Mouse (Mus musculus): ENCODE data around the gene Sec23b.

The Sec23b gene

DNA sequence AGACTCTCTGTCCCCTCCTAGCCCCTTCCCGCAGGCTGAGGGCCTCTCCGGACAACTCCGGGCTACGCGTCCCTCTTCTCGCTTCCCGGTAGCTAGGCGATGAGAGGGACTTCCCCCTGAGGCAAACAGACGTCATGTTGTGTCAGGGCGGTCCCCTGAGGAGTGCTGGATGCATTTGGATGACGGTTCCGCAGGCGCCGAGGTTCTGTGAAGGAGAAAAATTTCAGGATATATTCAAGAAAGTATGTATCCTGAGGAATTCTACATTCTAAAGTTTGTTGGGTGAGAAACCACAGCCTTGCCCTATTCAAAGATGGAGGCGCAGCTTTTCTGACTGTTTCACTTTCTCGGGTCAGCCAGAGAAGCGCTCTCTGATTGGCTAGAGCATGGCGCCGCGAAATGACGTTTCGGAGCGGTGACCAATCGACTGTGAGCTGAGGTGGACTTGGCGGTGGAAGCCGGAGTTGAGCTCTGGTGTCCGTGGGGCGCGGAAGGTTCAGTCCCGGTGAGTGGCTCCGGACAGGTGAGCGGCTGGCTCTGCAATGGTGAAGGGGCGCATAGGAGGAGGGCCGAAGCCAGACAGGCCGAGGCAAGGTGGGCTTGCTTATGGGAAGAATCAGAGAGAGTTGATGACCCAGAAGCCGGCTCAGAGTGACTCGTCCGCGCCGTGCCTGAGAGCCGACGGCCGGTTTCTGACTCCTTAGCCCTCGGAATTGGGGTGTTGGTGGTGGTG, at the start of gene Sec23b:
TSS of gene Sec23b (plus strand) at position 410 of the 733 bp plus-strand sequence.
- TF ChIP-seq GATA4 (IDR thresholded peaks at IDR 0.05; ENCODE audit: insufficient replicate concordance, low read length) = no peak

DNA sequence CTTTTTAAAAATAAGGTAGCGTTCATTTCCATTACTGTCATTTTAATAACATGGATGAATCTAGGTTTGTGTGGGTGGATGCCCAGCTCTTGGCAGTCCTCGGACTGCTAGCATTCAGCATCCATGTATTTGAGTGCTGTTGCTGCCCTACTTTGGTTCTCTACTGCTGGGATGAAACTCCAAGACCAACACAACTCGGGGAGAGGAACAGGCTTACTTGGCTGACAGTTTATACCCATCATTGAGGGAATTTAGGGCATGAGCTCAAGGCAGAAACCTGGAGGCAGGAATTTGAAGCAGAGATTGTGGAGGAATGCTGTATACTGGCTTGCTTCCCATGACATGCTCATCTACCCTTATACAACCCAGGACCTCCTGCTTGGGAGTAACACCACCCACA, 41.4 kb upstream of the Sec23b start:
- no peak for TF ChIP-seq GATA4 (IDR thresholded peaks at IDR 0.05; ENCODE audit: insufficient replicate concordance, low read length)

DNA sequence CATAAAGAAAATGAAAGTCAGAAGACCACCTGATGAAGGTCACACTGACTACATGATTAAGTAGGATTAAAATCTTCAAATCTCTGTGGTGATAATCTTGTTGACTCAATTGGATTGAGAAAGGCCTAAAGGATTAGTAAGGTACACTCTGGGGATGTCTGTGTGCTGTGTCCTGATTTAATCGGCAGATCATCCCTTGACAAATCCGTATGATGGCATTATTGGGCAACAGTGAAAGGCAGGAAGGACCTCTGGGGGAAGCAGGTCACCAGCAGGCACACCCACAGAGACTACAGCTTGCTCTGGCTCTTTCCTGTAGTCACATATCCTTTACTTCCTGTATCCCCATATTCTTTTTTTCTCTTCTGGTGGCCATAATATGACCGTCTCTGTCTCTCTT, 36.3 kb upstream of the Sec23b start:
- TF ChIP-seq GATA4 (IDR thresholded peaks at IDR 0.05; ENCODE audit: insufficient replicate concordance, low read length) = no peak

DNA sequence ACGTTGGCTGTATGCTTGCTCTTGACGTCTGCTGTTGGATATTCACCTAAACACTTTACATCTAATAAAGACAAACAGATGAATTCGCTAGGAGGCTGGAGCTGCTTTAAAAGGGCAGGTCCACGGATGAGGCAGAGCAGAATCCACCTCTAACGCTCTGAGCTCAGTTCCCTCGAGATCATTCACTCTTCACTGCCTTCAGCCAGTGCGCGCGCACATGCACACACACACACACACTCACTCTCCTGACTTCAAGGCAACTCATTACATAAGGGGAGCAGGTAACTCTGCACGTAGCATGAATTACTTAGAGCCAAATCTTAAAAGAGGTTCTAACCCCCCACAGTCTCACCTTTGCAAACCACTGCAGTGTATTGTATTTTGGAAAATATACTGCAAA, 30.2 kb upstream of the Sec23b start:
- no peak for TF ChIP-seq GATA4 (IDR thresholded peaks at IDR 0.05; ENCODE audit: insufficient replicate concordance, low read length)

DNA sequence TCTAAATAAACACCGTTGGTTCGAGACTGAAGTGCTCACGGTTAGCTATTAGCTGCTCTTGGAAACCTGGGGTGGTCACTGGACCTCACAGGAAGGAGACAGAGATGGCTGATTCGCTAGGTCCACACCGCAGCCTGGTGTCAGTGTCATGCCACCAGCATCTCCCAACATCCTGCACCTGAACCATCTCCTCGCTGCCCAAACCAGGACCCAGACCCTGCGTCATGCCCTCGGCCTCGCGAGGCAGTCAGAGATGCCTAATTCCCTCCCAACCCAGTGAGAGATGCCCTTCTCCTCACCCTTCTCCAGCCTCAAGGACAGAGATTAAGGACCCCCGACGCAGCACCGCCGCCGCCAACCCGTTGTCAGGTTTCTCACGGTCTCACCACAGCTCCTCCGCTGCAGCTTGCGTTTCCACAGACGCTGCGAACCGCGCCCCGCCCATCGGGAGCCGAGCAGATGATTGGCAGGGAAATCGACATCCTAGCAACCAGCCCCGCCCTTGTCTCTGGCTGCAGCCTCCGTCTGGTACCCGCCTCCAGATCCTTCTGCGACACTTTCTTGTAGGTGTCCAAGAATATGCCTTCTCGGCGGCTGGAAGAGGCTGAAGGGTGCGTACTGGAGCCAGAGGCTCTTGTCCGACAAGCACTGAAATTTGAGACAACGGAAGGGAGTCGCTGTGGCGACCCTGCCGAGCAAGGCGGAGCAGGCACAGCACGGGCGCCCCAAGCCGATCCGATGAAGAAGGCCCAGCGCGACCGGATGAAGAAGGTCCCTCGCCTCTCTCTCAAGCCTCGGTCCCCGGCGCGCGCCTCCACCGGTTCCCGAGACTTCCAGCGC, 28.8 kb upstream of the Sec23b start, which contains the start of the genes Dzank1 and Polr3f:
TSS of gene Dzank1 (minus strand) at position 434 of the 840 bp plus-strand sequence.
TSS of gene Polr3f (plus strand) at position 738 of the 840 bp plus-strand sequence.
- peak; percentile 48; the same call in 1 of the 2 replicates for TF ChIP-seq GATA4 (IDR thresholded peaks at IDR 0.05; ENCODE audit: insufficient replicate concordance, low read length)

DNA sequence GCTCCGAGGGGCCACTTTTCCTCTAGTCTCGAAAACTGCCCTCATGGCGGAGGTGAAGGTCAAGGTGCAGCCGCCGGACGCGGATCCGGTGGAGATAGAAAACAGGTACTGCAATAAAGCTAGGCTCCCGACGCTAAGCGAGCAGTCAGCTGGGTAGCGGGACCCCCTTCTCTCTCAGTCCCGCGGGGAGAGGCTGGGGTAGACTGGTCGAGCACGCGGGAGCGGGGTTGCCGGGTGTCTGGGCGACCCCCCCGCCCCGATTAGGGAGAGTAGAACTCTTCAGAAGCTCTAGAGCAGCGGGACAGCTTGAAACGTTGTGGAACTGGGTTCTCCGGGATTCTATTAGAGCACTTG, 28.2 kb upstream of the Sec23b start:
- TF ChIP-seq GATA4 (IDR thresholded peaks at IDR 0.05; ENCODE audit: insufficient replicate concordance, low read length) = no peak

DNA sequence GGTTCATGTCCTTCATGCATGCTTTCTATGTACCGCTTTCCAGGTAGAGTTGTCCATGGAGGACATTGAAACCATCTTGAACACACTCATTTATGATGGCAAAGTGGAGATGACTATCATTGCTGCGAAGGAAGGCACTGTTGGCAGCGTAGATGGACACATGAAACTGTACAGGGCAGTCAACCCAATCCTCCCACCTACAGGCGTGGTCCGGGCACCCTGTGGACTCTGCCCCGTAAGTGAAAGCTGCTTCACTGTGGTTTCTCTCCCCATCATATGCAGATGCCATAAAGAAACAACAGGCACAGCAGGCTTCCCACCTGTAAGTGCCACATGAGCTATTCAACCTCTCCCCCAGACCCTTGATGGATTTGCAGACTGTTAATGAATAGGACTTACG, 18.9 kb upstream of the Sec23b start:
- TF ChIP-seq GATA4 (IDR thresholded peaks at IDR 0.05; ENCODE audit: insufficient replicate concordance, low read length) = no peak

DNA sequence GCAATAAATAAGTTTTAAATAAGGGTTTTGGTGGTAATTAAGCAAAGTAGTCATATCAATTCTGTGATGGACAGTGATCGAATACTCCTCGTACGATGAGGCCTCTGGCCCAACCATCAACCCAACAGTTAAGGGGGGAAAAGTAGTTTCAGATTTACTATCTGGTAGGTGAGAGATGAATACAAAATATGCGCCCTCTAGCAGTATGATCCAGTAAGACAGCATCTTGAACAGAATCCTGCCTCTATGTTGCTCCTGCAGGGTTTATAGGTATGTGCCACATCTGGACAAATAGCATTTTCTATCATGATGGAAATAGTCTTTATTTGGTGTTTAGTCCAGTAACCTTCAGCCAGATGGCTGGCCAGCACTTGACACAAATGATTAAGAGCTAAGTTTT, 14.8 kb upstream of the Sec23b start:
- TF ChIP-seq GATA4 (IDR thresholded peaks at IDR 0.05; ENCODE audit: insufficient replicate concordance, low read length) = no peak

DNA sequence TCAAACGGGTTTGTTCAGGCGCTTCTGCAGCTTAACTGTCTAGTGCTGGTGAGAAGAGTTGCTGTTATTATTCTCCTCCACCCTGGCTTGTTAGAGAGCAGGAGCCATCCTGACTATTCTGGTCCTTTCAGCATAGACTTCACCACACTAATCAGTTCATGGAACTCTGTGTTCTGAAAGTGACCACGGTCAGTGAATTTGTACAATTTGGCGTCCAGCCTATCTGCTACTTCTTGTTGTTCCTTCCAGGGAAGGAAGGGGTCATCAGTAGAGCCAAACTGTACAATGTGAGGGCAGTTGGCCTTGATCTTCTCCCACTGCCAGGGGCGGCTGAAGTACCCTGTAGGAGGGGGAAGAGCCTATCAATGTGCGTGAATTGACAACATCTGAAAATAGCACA, 12.4 kb upstream of the Sec23b start:
- peak; percentile 95 for TF ChIP-seq GATA4 (IDR thresholded peaks at IDR 0.05; ENCODE audit: insufficient replicate concordance, low read length)

DNA sequence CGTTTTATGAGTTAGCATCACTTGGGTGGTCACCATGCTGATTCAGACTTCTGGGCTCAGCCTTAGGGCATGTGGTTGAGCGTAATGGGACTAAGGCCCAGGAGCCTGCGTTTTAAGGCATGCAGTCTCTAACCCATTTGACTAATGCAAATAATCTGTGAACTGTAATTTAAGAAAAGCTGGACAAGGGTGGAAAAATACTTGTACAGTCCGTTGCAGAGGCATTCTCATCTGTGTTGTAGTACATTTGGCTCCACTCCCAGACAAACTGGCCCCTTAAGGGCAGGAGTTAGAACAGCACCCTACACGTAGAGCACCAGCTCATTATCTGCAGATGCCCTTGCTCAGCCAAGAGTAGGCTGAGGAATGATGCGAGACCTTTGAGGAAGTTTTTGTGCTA, 11.4 kb upstream of the Sec23b start:
- TF ChIP-seq GATA4 (IDR thresholded peaks at IDR 0.05; ENCODE audit: insufficient replicate concordance, low read length) = no peak

DNA sequence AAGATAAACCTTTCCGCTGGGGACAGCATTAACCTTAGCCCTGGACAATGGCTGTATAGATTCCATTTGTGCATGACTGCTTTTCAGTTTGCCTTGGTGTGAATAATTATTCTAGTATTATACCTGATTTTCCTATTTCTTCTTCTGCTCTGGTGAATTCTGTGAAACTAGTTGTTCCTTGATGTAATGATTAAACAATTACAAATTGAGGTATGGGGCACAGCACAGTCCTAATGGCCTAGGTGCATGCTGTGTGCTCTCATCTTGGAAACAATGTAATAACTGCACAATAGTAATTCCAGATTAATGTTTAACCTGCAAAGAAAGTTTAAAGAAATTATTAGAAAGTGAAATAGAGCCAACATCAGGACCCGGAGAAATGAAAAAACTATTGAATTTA, 11.0 kb upstream of the Sec23b start:
- TF ChIP-seq GATA4 (IDR thresholded peaks at IDR 0.05; ENCODE audit: insufficient replicate concordance, low read length) = no peak

DNA sequence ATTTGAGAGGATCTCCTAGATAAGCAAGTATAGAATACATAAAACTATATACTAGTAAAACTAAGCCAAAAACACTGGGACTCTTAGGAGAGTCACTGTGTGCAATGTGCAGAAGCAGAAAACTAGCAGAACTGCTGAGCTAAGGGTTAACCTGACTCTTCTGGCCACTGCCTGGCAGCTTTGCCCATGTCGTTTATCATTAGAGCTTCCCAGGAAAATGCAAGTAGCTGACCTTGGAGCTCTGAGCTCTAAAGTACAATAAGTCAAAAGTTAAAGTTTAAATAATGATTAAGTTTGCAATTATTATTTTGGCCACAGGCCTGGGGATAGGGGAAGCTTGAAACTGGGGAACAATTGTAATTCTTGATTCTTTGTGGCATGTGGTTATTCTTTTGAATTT, 10.5 kb upstream of the Sec23b start:
- TF ChIP-seq GATA4 (IDR thresholded peaks at IDR 0.05; ENCODE audit: insufficient replicate concordance, low read length) = no peak

DNA sequence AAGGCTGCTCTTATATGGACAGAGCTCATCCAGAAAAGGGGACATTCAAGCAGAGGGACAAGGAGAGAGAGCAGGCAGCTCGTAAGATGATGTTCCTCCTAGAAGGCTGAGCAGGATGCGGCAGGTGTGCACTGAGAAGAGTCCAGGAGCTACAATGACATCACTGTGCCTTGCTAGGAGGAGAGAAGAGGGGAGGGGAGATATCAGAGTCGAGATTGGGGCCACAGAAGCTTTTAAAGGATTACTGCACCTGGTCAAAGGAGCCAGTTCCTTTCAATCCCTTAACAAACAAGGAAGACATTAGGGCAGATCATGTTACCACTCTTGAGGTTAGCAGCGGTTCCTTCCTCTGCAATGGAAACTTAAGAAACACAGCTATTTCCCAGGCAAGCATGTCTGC, 8.5 kb upstream of the Sec23b start:
- no peak for TF ChIP-seq GATA4 (IDR thresholded peaks at IDR 0.05; ENCODE audit: insufficient replicate concordance, low read length)

DNA sequence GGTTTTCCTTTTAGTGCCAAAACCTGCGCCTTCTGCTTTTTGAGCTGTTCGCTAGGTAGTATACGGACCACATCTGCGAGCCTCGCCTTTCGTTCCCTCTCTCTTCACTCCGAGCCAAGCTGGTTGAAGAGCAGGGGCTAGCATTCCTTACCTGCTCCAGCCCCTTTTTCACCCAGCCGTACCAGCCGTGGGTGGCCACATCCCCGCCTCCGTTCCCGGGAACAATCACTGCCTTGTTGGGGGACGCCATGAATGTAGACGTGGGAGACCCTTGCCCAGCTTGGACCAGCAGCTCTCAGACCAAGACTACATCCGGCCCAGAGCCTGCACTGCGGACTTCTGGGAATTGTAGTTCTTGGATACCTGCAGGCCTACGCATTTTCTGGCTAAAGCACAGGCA, 5.5 kb upstream of the Sec23b start, which contains the start of gene Rbbp9:
TSS of gene Rbbp9 (minus strand) at position 341 of the 400 bp plus-strand sequence.
- no peak for TF ChIP-seq GATA4 (IDR thresholded peaks at IDR 0.05; ENCODE audit: insufficient replicate concordance, low read length)

DNA sequence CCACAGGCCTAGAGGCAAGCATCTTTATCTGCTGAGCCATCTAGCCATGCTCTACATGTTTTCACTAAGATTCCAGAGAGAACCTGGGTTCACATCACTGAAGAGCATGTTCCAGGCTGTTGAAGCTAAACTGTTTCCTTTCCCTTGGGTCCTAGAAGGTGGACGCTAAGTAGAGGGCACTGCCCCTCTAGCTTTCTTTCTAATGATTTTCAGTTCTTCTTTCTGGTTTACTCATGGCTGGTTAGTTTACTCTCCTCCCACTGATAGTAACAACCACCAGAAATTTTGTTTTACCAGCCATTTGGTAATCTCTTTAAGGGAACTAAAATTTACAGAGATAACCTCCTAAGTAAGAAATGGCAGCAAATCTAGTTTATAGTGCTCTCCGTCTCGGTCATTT, 2.1 kb upstream of the Sec23b start:
- no peak for TF ChIP-seq GATA4 (IDR thresholded peaks at IDR 0.05; ENCODE audit: insufficient replicate concordance, low read length)

DNA sequence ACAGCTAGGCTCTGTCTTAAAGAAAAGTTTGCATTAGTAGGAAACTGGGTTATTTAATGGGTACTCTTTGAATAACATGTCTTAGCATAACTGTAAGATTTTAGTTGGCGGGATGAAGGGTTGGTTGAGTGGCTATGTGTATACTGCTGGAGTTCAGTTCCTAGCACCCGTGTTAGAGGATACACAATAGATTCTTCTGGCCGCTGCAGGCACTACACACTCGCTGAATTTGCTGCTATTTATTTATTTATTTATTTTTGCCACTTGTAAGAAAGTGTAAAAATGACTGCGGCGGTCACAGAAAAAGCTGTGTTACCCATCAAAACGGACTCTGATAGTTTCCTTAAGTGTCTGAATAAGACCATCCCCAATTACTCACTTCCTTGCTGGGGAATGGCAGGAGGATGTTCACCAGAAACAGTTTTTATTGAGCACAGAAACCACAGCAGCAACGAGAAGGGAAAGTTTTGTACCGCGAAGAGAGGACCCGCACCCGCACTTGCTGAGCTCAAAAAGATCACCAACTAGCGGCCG, 676 bp upstream of the Sec23b start:
- TF ChIP-seq GATA4 (IDR thresholded peaks at IDR 0.05; ENCODE audit: insufficient replicate concordance, low read length) = no peak
